Mouse (Mus musculus) kidney, embryonic 15.5 days (tissue): ENCODE measurements around the gene Mup5. TPM values are rescaled to one million over a fixed set of nuclear protein-coding genes. Genes with fewer than 3 reads are reported as not detected.
"Not testable (repeated sequence)": the region's sequence is repeated elsewhere in the genome, so short reads cannot be mapped to it uniquely, and the experiment has no call there.

Source experiments
- ATAC-seq: fragments of 200-750 bp; cut with Nextera tagmentation; replicated peaks from 2 replicates; pipeline ENCODE4 v1.8.0; 2017; ENCODE audit warnings: moderate TSS enrichment; ENCODE audit not compliant: low FRiP score
- H3K27ac ChIP-seq: fragments of 300-500 bp; sonication (generic); 2 replicates; pipeline ENCODE4 v1.5.1; 2015; ENCODE audit warnings: mild to moderate bottlenecking, inconsistent platforms
- H3K27me3 ChIP-seq: fragments of 300-500 bp; sonication (generic); 2 replicates; pipeline ENCODE4 v1.6.1; 2015; ENCODE audit warnings: inconsistent platforms
- H3K36me3 ChIP-seq: fragments of 300-500 bp; sonication (generic); 2 replicates; pipeline ENCODE4 v1.6.1; 2015; ENCODE audit warnings: inconsistent platforms
- H3K4me1 ChIP-seq: fragments of 300-500 bp; sonication (generic); 2 replicates; pipeline ENCODE4 v1.6.1; 2015; ENCODE audit warnings: inconsistent platforms
- H3K4me2 ChIP-seq: fragments of 300-500 bp; sonication (generic); 2 replicates; pipeline ENCODE4 v1.6.1; 2015; ENCODE audit warnings: moderate library complexity, mild to moderate bottlenecking, inconsistent platforms
- H3K4me3 ChIP-seq: fragments of 300-500 bp; sonication (generic); replicated peaks from 2 replicates; pipeline ENCODE4 v1.5.1; 2015; ENCODE audit warnings: mild to moderate bottlenecking, inconsistent platforms
- H3K9ac ChIP-seq: fragments of 300-500 bp; sonication (generic); 2 replicates; pipeline ENCODE4 v1.6.1; 2015; ENCODE audit warnings: mild to moderate bottlenecking, inconsistent platforms
- H3K9me3 ChIP-seq: fragments of 300-500 bp; sonication (generic); replicated peaks from 2 replicates; pipeline ENCODE4 v1.6.1; 2016; ENCODE audit warnings: inconsistent platforms
- WGBS: fragments of 180-500 bp; shearing (Covaris S2); methylation state at CpG from one replicate; pipeline ENCODE4 v1.1.7; 2015; ENCODE audit warnings: mixed read lengths; 5-methylcytosine and 5-hydroxymethylcytosine counted together
- polyA plus RNA-seq: library from polyadenylated mRNA; unstranded; fragments of >200 nt; fragmentation: Nextera tagmentation; extraction: Ambion mirVana; gene quantifications from 2 replicates; pipeline ENCODE4 v1.2.1, GENCODE M21; 2015

Mup5 gene
- polyA plus RNA-seq, 1 experiment from 2014 or later, result not detected

DNA sequence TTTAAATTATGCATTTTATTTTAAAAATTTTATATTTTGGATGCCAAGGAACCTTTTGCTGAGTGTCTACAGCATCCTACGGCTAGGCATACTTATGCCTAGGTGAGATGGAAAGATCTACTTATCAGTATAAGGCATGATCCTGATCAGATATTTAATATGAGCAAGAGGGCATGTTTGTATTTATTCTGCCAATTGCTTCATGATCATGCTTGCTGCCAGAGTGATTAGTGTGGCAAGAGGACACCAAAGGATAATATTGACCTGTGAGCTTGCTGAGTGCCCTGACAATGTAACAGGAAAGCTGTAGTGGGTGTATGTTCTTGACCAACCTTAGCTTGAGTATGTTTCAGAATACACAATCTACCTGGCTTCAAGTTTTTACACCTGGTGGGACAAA, 45.3 kb downstream of the Mup5 start:
- H3K4me2 ChIP-seq, H3K27ac ChIP-seq, H3K9me3 ChIP-seq, H3K4me1 ChIP-seq, ATAC-seq, H3K4me3 ChIP-seq, H3K27me3 ChIP-seq, H3K9ac ChIP-seq, H3K36me3 ChIP-seq: not testable (repeated sequence)
- 100% methylated on average over 1 of the region's 1 CpGs for WGBS

GRCm38 (mm10) chr4:61784231-61784630, 50.8 kb downstream of the Mup5 start:
- 80% methylated on average over 1 of the region's 1 CpGs for WGBS
- H3K9me3 ChIP-seq, result not testable (repeated sequence)

DNA sequence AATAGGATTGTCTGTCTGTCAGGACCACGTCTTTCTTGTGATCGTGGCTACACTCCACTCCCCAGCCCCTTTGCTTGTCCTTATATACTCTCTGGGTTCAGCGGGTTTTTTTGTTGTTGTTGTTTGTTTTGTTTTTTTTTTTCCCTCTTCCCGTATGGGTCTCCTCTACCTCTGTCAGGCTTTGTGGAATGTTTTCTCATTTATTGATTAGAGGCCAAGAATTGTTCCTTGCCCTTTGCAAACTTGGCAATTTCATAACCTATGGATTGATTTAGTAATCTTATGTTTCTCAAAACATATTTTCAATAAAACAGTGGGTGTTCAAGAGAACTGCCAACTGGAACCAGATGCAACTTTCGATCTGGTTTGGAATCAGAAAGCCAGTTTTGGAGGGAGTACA, 52.9 kb downstream of the Mup5 start, which contains the start of gene Mup19:
Mup19 (minus strand) TSS at position 101 of the 400 bp plus-strand sequence.
- H3K4me1 ChIP-seq, H3K36me3 ChIP-seq, H3K4me3 ChIP-seq, H3K27ac ChIP-seq, H3K4me2 ChIP-seq, H3K27me3 ChIP-seq, H3K9ac ChIP-seq, H3K9me3 ChIP-seq, ATAC-seq: not testable (repeated sequence)
- WGBS, result 94% methylated on average over 1 of the region's 5 CpGs

More at GRCm38 (mm10) chr4:61784231-61784630, 50.8 kb downstream of the Mup5 start:
- H3K27ac ChIP-seq, ATAC-seq, H3K9ac ChIP-seq, H3K27me3 ChIP-seq, H3K4me1 ChIP-seq, H3K36me3 ChIP-seq, H3K4me2 ChIP-seq, H3K4me3 ChIP-seq: not testable (repeated sequence)

Other genes starting within 250 kb of the Mup5 start
- not detected in 2 replicates for gene Mup17, start 239.4 kb downstream of the Mup5 start, polyA plus RNA-seq
- not detected in 2 replicates for gene Mup18, start 161.1 kb downstream of the Mup5 start, polyA plus RNA-seq
- not detected in 2 replicates for gene Mup19, start 53.0 kb downstream of the Mup5 start, polyA plus RNA-seq
- gene Mup20, start 218.9 kb upstream of the Mup5 start, polyA plus RNA-seq, result not detected in 2 replicates